Mouse (Mus musculus) lung, postnatal 10 days (tissue): Measurements from ENCODE around the gene Ppia.
"Not testable (repeated sequence)": the region's sequence is repeated elsewhere in the genome, so short reads cannot be mapped to it uniquely, and the experiment has no call there.

Source experiments
- DNase-seq: peaks from one replicate; pipeline ENCODE4 v3.0.0; 2021

Ppia gene

DNA sequence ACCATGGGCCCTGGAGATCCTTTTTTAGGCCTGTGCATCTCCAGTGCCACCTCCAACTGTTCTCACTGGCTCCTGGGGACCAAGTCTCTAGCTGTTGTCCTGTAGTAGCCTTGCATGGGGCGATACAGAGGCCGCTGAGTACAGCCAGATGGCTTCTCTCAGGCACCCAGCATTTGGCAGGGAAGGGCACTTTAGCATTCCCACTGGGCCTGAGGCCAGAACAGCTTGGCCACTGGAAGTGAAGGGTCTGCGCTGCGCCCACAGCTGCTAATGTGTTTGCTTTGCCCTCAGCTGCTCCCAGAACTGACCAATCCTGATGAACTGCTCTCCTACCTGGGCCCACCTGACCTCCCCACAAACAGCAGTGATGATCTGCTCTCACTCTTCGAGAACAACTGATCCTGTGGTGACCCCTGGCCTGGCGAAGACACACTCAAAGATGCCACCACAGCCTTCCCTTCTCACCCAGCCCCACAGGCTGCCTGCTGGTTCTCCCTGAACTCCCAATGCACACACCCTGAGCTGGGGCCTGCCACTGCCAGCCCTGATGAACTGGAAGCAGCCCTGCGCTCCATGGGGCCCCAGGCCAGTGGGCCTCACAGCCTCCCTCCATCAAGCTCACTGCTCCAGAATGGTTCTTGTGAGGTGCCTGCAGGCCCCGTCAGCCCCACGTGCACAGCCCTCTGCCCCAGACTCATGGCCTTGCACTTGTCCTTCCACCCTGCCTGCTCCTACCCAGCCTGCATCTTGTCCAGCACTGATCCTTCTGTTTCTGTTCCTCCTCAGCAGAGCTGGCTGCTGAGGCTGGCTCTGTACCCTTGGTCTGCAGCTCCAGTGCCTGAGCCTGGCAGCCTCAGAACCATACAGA lies 10.3 kb upstream of the Ppia start:
- DNase-seq = peak; percentile 85

DNA sequence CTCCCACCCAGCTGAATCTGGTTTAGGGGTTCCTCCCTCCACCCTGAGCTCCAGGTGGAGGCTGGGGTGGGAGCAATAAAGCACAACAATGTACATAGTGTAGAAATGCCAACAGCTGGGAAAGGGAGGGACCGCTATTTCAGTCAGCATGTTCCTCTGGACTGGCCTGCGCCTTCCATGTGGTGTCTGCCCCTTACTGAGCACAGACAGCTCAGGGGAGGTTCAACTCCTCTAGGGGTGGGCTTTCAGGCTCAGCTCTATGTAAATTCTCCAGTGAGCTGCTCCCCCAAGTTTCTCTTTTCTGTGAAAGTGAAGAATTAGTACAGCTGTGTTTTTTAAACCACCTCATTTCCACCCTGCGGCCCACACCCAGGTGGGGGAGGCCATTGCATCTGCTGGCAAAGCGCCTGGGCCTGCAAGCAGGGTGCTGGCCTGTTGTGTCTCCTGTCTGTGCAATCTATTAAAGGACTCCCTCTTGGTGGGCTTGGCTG lies 9.6 kb upstream of the Ppia start:
- peak; percentile 45 for DNase-seq

DNA sequence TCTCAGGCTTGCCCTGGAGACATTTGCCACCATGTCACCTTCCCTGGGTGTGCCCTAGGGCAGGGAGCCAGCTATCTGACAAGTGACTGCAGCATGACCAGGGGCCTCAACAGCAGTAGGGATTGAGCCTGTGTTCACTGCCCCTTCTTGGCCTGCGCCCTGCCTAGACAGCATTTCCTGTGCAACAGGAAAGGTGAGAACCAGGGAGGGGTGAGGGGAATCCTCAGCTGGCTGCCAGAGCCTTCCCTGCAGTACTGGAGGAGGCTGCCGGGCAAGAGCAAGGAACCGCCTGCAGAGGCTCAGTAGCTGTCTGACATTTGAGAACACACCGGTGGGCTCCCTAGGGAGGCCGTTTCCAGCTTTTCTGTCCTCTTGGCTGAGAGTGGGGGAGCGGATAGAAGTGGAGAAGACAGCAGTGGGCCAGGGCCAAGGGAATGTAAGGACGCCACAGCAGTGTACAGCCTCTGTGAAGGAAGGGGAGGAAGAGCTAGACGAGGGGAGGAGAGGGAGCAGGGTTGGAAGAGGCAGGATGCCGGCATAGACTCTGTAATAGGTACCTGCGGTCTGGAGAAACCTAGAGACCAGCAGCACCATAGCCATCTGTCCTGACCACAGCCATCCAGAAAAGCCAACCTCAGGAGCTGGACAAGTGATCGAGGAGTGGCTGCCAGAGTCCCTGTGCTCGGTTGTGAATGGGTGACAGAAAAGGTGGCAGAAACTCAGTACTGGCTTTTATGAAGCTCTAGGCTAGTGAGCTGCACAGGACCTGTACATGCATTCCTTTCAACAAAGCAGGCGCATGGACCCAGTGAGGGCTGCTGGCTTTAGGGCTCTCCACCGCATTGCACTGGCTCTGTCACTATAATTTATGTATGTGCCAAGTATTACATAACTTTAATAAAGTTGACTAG lies 8.7 kb upstream of the Ppia start:
- DNase-seq = peak; percentile 85

DNA sequence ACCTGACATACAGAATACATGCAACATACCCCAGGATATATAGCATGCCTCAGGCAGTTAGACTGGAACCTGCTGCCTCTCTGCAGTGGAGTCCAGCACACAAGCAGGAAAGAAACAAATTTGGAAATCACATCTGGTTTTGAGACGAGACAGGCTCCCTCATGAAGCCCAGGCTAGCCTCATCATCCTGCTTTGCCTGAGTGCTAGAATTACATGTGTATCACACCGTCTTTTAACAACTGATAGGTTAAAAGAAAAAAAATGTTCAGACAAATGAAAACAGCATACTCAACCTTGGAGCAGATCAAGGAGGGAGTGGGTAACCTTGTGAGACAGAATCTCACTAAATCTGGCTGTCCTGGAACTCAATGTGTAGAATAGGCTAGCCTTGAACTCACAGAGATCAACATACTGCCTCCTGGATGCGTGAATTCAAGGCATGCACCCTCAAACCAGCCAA lies 8.1 kb upstream of the Ppia start:
- DNase-seq = no peak

DNA sequence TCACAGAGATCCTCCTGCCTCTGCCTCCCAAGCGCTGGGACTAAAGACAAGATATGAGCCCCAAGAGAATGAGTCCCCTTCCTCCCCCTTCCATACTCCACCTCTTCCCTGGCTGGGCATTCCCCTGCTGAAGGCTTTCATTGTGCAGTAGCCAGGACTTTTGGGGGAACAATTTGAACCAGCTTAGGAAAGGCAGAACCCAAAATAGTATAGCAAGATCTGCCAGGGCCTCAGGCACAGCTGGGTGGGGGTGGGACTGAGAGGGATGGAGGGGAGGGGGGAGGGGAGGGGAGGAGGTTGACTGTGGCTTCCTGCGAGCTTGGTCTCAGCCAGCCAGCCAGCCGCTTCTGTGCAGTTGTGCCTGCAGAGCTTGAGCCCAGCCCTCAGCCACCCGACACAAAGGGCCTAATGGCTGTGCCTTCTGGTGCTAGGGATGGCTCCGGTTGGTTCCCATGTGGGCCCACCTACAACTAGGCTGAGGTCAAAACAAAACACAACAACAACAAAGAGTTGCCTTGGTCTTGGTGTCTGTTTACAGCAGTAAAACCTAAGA lies 5.1 kb upstream of the Ppia start:
- DNase-seq = no peak

DNA sequence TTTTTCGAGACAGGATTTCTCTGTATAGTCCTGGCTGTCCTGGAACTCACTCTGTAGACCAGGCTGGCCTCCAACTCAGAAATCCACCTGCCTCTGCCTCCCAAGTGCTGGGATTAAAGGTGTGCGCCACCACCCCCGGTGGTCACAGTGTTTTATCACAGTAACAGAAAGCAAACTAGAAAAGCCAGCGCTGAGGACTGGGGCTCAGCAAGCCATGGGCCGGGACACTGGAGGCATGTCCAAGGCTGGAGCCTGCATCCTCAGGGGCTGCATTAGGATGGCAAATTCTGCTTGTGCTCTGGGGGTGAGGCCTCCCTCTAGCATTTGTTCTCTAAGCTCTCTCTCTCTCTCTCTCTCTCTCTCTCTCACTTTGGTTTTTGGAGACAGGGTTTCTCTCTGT lies 4.5 kb upstream of the Ppia start:
- not testable (repeated sequence) for DNase-seq

DNA sequence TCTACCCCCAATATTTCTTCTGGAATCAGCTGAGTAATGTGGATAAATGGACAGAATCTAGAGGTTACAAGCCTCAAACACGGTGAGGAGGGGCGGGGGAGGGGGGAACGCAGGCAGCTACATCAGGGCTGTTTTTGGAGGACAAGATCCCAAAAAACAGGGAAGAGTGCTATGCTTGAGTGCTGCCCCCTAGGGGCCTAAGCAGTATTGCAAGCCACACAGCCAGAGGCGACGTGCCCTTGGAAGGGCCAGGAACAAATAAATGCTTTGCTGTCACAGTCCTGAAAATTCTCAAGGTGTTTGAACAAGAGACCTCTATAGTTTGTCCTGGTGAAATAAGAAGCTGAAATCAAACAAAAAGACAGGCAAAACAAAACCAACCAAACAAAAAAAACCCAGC lies 3.6 kb upstream of the Ppia start:
- DNase-seq = peak; percentile 91

DNA sequence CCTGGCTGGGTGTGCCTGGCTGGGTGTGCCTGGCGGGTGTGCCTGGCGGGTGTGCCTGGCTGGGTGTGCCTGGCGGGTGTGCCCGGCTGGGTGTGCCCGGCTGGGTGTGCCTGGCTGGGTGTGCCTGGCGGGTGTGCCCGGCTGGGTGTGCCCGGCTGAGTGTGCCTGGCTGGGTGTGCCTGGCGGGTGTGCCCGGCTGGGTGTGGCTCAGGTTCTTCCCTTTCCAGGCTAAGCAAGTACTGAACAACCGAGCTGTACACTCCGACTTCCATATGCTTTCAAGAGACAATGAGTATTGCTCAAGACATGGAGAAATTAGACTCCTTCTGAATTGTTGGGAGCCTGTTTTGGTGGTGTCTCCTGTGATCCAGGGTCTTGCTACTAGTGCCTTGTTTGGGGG lies 2.0 kb upstream of the Ppia start:
- DNase-seq = no peak

DNA sequence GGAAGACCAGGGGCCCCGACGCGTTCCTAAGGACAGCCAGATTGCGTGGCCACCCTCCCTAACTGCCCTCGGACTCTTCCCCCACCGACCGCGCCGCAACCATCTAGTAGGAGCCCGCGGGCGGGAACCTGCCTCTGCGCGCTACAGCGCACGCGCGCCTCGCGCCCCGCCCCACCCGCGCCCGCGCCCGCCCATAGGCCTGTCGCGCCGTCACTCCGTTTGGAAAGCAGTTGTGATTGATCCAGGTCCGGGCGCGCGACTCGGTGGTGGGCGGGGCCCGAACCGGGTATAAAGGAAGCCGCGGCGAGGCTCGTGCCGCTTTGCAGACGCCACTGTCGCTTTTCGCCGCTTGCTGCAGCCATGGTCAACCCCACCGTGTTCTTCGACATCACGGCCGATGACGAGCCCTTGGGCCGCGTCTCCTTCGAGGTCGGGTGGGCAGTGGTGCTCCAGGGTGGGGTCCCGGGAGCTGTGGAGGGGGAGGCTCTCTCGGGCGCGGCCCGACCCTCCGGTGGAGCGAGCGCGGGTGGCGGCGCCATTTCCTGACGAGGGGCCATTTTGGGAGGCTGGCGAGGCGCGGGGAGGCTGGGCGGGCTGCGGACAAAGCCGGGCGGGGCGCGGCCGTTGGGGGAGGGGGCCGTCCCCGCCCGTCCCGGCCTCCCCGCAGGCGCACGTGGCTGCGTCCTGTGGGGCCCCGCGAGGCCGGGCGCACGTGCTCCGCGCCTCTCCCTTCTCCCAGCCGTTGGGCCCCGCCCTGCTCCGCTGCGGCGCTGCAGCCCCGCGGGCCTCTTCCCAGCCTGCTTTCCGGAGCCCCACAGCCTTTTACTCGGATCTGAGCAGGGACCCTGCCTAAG lies 535 bp downstream of the Ppia start:
- peak; percentile 99 for DNase-seq

DNA sequence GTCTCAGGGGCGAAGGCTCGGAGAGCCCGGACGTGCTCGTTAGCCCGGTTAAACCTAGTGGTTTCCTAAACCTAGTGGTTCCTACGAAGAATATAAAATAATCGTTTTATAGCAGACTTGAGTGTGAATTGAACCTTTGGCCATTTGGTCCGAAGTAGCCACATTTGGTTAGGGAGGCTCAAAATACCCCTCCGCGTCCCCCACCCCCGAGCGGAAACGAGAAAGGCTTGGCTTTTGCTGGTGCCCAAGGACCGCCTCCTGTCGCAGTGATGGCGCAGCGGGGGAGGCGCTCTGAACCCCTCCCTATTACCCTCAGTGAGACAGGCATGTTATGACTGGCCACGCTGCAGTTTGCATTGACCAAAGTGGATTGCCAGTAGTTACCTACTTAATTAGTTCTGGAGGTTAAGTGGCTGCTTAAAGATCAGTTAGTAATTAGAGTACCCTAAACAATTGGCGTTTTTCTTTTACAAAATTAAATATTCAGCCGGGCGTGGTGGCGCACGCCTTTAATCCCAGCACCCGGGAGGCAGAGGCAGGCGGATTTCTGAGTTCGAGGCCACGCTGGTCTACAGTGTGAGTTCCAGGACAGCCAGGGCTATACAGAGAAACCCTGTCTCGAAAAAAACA lies 1.3 kb downstream of the Ppia start:
- peak; percentile 93 for DNase-seq

DNA sequence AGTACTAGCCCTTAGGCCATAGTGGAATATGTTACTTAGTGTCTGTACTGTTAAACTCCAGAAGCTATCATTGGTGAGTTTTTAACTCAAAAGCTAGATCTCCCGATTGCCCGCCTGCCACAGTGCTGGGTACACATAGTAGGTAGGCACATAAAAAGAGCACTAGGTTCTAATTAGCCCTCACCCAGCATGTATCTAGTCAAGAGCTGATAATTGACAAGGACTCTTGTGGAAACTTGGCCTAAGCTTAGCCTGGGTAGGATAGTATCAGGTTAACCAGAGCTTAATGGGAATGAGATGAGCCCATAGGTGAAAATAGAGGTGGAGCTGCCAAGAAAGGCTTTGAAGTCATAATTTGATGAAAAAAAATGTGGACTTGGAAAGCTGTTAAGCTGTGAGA lies 1.8 kb downstream of the Ppia start:
- DNase-seq = no peak

DNA sequence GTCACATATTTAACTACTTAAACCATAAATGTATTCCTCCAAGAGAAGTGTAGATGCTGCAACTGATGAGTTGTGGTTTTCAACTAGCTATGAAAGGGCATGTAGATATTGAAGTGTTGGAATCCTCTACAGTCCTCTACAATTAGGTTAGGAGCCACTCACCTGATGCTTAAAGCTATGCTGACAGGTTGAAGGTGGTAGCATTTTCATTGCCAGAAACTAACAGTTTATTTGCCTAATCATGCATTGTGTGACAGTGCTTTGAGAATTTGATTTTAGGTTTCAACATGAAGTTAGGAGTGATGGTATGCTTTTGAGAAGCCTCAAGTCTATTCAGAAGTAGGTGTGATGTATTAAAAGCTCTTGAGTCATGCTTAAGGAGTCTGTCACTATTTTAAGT lies 2.2 kb downstream of the Ppia start:
- DNase-seq = no peak

DNA sequence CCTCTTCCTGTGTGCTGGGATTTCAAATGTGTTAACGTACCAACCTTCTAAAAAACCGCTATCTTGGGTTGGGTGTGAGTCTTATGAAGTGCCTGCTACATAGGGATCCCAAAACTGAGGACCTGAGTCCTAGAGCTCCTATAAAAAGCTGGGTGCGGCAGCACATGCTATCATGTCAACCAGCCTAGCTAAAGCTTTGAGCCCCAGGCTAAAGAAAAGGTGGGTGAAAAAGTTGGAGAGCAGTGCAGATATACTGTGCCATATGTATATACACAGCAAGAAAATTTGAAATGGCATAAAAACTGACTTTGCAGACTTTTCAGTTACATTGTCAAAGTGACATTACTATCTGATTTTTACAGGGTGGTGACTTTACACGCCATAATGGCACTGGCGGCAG lies 3.5 kb downstream of the Ppia start:
- no peak for DNase-seq

DNA sequence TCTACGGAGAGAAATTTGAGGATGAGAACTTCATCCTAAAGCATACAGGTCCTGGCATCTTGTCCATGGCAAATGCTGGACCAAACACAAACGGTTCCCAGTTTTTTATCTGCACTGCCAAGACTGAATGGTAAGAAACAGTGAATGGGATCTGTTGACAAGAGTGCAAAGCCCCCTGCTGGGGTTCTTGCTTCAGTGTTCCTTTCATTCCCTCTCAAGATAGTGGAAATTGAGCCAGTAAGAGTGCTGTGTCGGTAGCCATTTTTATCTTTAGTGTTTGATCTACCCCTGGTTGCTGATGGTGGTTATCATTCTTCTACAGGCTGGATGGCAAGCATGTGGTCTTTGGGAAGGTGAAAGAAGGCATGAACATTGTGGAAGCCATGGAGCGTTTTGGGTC lies 3.9 kb downstream of the Ppia start:
- DNase-seq = not testable (repeated sequence)

DNA sequence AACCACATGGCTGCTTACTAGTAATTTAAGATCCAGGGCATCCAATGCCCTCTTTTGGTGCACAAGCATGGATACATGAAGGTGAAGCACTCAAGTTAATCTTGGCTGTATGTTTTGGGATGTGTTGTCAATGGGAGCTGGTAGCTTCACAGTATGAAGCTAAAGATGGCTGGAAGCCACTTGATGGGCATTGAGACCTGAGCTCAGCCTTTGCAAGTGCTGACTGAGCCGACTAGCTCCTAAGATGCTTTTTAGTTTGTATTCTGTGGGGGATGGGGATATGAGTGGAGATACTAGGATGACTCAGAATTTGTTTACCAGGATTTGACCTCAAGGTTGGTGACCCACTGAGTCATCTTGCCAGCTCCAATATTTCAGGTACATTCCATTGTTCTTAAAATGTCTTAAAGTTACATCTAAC lies 5.0 kb downstream of the Ppia start:
- no peak for DNase-seq

DNA sequence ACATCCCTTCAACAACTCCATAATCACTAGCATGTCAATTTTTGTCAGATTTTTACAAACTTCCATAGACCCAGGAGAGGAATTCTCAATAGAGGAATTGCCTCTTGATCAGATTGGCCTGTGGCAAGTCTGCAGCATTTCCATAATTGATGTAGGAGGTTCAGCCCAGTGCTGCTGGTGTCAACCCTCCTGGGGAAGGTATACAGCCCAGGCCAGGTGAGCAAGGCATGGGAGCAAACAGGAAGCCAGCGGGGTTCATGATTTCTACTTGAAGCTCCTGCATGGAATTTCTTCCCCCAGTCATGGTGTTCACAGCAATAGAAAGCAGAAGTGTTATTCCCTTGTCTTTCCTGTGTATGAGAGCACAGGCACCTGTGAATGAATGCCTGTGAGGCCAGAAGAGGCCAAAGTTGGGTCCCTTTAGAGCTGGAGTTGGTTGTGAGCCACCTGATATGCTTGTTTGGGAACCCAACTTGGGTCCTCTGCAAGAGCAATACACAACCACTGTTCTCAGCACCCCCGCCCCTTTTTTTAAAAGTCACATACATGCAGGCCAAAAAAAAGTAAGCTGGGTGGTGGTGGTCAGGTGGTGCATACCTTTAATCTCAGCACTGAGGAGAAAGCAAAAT lies 5.6 kb downstream of the Ppia start:
- no peak for DNase-seq

DNA sequence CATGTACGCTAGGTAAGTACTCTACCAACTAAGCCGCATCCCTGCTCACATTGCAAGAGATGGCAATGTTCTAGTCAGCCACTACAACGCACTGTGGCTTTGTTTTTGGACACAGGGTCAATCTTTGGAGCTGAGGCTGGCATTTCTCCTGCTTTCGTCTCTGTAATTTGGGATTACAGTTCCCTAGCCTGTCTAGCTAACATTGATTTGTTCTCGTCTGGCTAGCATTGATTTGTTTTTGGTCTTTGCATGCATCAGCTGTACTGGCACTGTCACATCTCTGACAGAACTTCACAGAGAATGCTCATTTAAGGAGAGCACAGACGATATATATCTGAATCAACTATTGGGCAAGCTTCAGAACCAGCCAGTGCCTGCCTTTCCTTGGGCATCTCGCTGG lies 14.9 kb downstream of the Ppia start:
- no peak for DNase-seq

DNA sequence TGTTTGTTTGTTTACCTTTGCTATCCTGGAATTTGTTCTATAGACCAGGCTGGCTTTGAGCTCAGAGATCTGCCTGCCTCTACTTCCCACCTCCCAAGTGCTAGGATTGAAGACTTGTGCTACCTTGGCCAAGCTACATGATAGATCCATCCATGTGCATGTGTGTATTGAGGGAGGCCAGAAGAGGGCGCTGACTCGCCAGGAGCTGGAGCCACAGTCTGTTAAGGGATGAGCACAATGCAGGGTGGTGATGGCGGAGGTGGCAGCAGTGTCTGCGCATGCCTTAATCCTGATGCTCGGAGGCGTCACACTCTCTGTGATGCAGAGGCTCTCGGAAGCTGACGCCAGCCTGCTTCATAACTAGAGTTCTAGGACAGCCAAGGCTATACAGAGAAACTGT lies 21.2 kb downstream of the Ppia start:
- peak; percentile 72 for DNase-seq

DNA sequence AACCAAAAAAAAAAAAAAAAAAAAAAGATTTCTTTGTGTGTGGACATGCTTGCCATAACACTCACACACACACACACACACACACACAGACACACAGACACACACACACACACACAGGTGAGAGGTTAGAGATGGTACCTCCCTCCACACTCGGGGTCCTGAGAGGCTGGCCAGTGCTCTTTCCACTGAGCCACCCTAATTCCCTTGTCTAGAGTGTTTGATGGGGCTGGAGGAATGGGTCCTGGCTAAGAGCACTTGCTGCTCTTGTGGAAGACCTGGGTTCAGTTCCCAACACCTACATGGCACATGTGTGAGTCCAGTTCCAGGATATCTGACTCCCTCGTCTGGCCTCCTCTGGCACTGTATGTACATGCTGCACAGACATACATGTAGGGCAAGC lies 22.4 kb downstream of the Ppia start:
- no peak for DNase-seq

DNA sequence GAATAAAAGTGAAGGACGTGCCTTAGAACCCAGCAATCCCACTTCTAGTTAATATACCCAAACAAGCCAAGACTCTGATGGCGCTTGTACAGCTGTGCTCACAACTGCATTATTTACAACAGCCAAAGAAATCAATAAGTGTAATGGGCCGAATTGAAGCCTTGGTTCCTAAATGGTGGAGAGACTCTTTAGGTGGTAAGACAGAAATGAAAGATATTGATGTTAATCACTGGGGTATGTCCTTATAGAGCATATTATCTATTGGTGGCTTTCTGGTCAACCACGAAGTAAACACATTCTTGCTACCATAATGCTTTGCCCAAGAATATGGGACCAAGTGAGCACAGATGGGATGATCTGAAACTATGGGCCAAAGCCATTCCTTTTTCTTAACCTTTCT lies 24.9 kb downstream of the Ppia start:
- DNase-seq = no peak

DNA sequence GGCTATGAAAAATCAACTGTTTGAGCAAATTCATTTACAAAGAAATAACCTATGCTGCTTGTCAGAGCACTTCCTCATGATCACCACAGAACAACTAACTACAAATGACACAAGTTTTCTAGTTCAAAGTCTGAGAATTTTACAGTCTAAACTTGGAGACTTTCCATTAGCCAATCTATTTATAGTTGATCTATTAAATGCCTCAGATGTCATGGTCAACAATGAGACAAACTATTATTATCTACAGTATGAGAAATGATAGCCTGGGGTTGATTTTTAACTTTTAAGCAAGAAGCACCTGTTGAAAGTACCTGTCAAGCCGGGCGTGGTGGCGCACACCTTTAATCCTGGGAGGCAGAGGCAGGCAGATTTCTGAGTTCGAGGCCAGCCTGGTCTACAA lies 27.3 kb downstream of the Ppia start:
- DNase-seq = no peak
